24 mouse cellular contexts compared by ENCODE assay signal in the genomic region with DNA sequence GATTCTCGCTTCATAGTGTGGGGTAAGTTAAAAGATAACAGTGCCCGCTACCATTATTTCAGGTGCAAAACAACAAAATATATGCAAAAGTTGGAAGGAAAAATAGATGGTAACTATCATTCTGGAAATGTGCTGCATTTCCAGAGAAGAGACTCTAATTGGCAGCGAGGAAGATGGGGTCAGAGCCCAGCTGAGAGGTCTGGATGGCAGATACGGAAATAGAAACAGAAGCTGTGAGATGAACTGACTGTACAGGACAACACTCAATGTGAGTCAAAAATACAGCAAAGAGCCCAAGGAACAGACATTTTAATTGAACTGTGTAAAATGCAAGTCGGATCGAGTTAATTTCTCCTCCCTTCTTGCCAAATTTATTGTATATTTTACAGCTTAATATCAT.
DNase-seq lines count a peak whose midpoint lies in the region; ATAC-seq lines count a peak whose summit lies in the region.
"Had no signal": no experiment of that assay in that cellular context is flagged by ENCODE, and none has a peak within 500 bp of the region (broad histone marks: within the 10 kb centered on the region; RNA-seq: fewer than 3 reads in every experiment).

No protein-coding gene starts in this region.

- WGBS in forebrain, embryonic 14.5 days = 94% methylated on average over 6 of the region's 6 CpGs

- peak; percentile 14 for DNase-seq in cerebellum, adult 11-12 months
- no peak for DNase-seq in cerebellum, adult 11 months
- DNase-seq in cerebellum, adult 9-10 months = peak; percentile 32
- peak; percentile 14 to 43 for DNase-seq in cerebellum, postnatal 14 days
- DNase-seq in embryo, embryonic 9.5 days (ENCODE audit: extremely low spot score) = no peak
- no peak for DNase-seq in forebrain, embryonic 14.5 days (ENCODE audit: low spot score)
- DNase-seq: adrenal gland, adult 2 months; adrenal gland, postnatal 14 days; B cell, adult 2 months; gastrocnemius, postnatal 25 days; heart, adult 18-20 months; heart, postnatal 10 days; heart, postnatal 36 days; kidney, adult 18-20 months; kidney, adult 9 months had no signal

- no peak overlapping the region for H3K9ac ChIP-seq in forebrain, embryonic 14.5 days (ENCODE audit: low read length)
- H3K9ac ChIP-seq: embryonic facial prominence, embryonic 12.5 days; embryonic facial prominence, embryonic 15.5 days; forebrain, embryonic 15.5 days; heart, embryonic 12.5 days; heart, embryonic 15.5 days; hindbrain, embryonic 14.5 days had no signal

- no peaks in the 10 kb centered on the region for H3K36me3 ChIP-seq in forebrain, embryonic 14.5 days (ENCODE audit: control insufficient read depth, insufficient read depth, low read length)
- H3K36me3 ChIP-seq: embryonic facial prominence, embryonic 12.5 days; embryonic facial prominence, embryonic 15.5 days; forebrain, embryonic 15.5 days; heart, embryonic 12.5 days; heart, embryonic 15.5 days had no signal

- no peaks in the 10 kb centered on the region for H3K27me3 ChIP-seq in forebrain, embryonic 14.5 days (replicated peaks; ENCODE audit: control insufficient read depth, insufficient read depth, low read length)
- H3K27me3 ChIP-seq: embryonic facial prominence, embryonic 12.5 days; embryonic facial prominence, embryonic 15.5 days; forebrain, embryonic 15.5 days; heart, embryonic 12.5 days; heart, embryonic 15.5 days had no signal

- ATAC-seq in forebrain, embryonic 14.5 days = no peak
- ATAC-seq: forebrain, embryonic 15.5 days; hindbrain, postnatal 0 days; inflammation-experienced regulatory T-cells, adult 6 months; intestine, embryonic 16.5 days had no signal

- H3K4me2 ChIP-seq in forebrain, embryonic 14.5 days (ENCODE audit: low read length) = no peak overlapping the region
- H3K4me2 ChIP-seq: embryonic facial prominence, embryonic 12.5 days; embryonic facial prominence, embryonic 15.5 days; forebrain, embryonic 15.5 days; heart, embryonic 12.5 days; heart, embryonic 15.5 days; hindbrain, embryonic 14.5 days had no signal

- no peak overlapping the region for H3K27ac ChIP-seq in forebrain, embryonic 14.5 days (ENCODE audit: low read depth, low read length)
- H3K27ac ChIP-seq: embryonic facial prominence, embryonic 12.5 days; embryonic facial prominence, embryonic 15.5 days; forebrain, embryonic 15.5 days; heart, embryonic 15.5 days; hindbrain, embryonic 14.5 days; hindbrain, postnatal 0 days had no signal

- H3K4me1 ChIP-seq in forebrain, embryonic 14.5 days (ENCODE audit: control insufficient read depth, insufficient read depth, low read length) = no peaks in the 10 kb centered on the region
- H3K4me1 ChIP-seq: embryonic facial prominence, embryonic 12.5 days; embryonic facial prominence, embryonic 15.5 days; heart, embryonic 12.5 days; heart, embryonic 15.5 days had no signal

- no peak overlapping the region for H3K4me3 ChIP-seq in forebrain, embryonic 14.5 days (ENCODE audit: low read depth, low read length)
- H3K4me3 ChIP-seq: embryonic facial prominence, embryonic 12.5 days; embryonic facial prominence, embryonic 15.5 days; forebrain, embryonic 15.5 days; heart, embryonic 12.5 days; heart, embryonic 15.5 days had no signal

- no peaks in the 10 kb centered on the region for H3K9me3 ChIP-seq in forebrain, embryonic 14.5 days (replicated peaks; ENCODE audit: control insufficient read depth, low read length)
- H3K9me3 ChIP-seq: embryonic facial prominence, embryonic 12.5 days; embryonic facial prominence, embryonic 15.5 days; forebrain, embryonic 15.5 days; heart, embryonic 12.5 days; heart, embryonic 15.5 days had no signal

Comparison
In these comparisons a context has a peak if more than half of its experiments do, and no peak if none do; other contexts are left out.
1. DNase-seq: peak in cerebellum, adult 11-12 months (single experiment), cerebellum, adult 9-10 months (single experiment) and cerebellum, postnatal 14 days (2 of 2); none in cerebellum, adult 11 months (single experiment), embryo, embryonic 9.5 days (single experiment) and forebrain, embryonic 14.5 days (single experiment).